Mouse (Mus musculus) myocyte (in vitro differentiated cells): ENCODE results near the gene Il34.

Experiments used
- MAX ChIP-seq: IDR thresholded peaks from one replicate; pipeline ENCODE4 v1.6.1; 2011; ENCODE audit warnings: low read depth, mild to moderate bottlenecking, control low read depth
- POLR2A ChIP-seq: IDR thresholded peaks from one replicate; pipeline ENCODE4 v1.6.1; 2011; ENCODE audit warnings: low read depth, mild to moderate bottlenecking, control low read depth, moderate library complexity; ENCODE audit not compliant: insufficient read length
- USF1 ChIP-seq: IDR thresholded peaks from one replicate; pipeline ENCODE4 v1.6.1; 2011; ENCODE audit warnings: low read depth, mild to moderate bottlenecking, control low read depth, moderate library complexity

GRCm38 (mm10) chr8:110787411-110787954 is 18.2 kb downstream of the Il34 start:
- no peak for TF ChIP-seq USF1
- TF ChIP-seq POLR2A = no peak
- no peak for TF ChIP-seq MAX
